Mouse (Mus musculus): Measurements from ENCODE around the gene Lactb. TPM values are rescaled to one million over a fixed set of nuclear protein-coding genes. Genes with fewer than 3 reads are reported as not detected.

The Lactb gene
- polyA plus RNA-seq, 1 experiment from 2014 or later, result 12.7 TPM

DNA sequence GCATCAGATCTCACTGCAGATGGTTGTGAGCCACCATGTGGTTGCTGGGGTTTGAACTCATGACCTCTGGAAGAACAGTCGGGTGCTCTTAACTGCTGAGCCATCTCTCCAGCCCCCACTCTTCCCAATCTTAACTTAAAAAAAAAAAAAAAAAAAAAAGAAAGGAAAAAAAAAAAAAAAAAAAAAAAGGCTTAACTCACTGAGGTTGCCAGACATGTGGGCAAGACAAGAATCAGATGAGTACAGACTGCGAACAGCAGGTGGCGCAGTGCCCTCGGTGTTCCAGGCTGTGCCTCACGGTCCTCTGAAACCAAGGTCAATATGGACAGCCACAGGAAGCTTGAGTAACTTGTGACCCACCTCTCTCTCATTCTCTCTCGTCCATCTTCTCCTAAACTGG is 25.8 kb upstream of the Lactb start:
- 7% methylated on average over 6 of the region's 6 CpGs for WGBS
- H3K4me2 ChIP-seq, result no peak overlapping the region
- no peak for ATAC-seq (ENCODE audit: low FRiP score)
- no peaks in the 10 kb centered on the region for H3K9me3 ChIP-seq (replicated peaks)
- no peaks in the 10 kb centered on the region for H3K27me3 ChIP-seq (replicated peaks)
- peaks cover 7% of the 10 kb centered on the region; the same call in 1 of the 2 replicates for H3K4me1 ChIP-seq
- H3K4me3 ChIP-seq (replicated peaks), result no peak overlapping the region
- no peak overlapping the region for H3K9ac ChIP-seq (replicated peaks)
- no peak overlapping the region for H3K27ac ChIP-seq (replicated peaks)
- no peaks in the 10 kb centered on the region for H3K36me3 ChIP-seq

DNA sequence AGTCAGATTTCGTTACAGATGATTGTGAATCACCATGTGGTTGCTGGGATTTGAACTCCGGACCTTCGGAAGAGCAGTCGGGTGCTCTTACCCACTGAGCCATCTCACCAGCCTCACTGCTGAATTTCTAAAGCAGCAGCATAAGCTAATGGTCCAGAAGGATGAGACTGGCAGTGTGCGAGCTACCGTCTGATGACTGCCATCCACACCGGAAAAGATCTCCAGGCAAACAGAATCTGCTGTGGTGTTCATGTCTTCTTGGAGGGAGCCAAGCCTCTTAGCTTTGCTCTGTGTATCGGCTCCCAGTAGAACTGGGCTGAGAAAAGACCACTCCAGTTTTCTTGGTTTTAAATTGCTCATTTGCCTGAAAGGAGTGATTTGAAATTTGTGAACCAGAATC is 24.4 kb upstream of the Lactb start:
- 91% methylated on average over 8 of the region's 8 CpGs for WGBS
- no peak overlapping the region for H3K4me2 ChIP-seq
- H3K4me3 ChIP-seq (replicated peaks), result no peak overlapping the region
- ATAC-seq (ENCODE audit: low FRiP score), result no peak
- H3K36me3 ChIP-seq, result no peaks in the 10 kb centered on the region
- H3K27me3 ChIP-seq (replicated peaks), result no peaks in the 10 kb centered on the region
- H3K27ac ChIP-seq (replicated peaks), result no peak overlapping the region
- H3K4me1 ChIP-seq, result no peaks in the 10 kb centered on the region
- H3K9me3 ChIP-seq (replicated peaks), result no peaks in the 10 kb centered on the region
- H3K9ac ChIP-seq (replicated peaks), result no peak overlapping the region

DNA sequence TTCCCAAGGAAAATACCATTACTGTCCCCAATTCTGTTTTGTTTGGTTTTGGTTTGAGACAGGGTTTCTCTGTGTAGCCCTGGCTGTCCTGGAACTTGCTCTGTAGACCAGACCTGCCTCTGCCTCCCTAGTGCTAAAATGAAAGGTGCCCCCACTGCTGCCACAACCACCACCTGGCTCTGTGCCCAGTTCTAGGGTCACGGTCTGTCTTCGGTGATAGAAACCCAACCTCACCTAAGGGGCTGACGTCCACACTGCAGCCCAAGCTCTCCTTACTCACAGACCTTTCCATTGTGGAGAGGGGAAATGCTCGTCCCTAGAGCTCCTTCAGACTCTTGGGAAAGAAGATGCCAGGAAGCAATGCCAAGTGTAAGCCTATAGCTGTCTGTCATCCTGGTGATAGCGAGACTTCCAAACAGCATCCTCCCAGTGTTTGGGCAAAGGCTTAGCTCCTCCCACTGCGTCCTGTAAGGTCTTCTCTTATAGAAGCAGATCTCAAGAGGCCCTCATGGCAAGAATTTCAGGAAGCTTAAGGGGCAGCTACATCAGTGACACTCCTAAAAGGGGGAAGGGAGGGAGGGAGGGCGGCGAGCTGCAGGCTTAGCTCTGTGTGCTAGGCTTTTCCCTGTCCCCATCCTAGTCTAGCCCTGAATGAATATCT is 16.6 kb upstream of the Lactb start:
- no peak overlapping the region for H3K4me2 ChIP-seq
- no peaks in the 10 kb centered on the region for H3K9me3 ChIP-seq (replicated peaks)
- no peaks in the 10 kb centered on the region for H3K36me3 ChIP-seq
- H3K9ac ChIP-seq (replicated peaks), result no peak overlapping the region
- H3K27ac ChIP-seq (replicated peaks), result no peak overlapping the region
- no peaks in the 10 kb centered on the region for H3K4me1 ChIP-seq
- no peaks in the 10 kb centered on the region for H3K27me3 ChIP-seq (replicated peaks)
- no peak for ATAC-seq (ENCODE audit: low FRiP score)
- 85% methylated on average over 8 of the region's 8 CpGs for WGBS
- no peak overlapping the region for H3K4me3 ChIP-seq (replicated peaks)

DNA sequence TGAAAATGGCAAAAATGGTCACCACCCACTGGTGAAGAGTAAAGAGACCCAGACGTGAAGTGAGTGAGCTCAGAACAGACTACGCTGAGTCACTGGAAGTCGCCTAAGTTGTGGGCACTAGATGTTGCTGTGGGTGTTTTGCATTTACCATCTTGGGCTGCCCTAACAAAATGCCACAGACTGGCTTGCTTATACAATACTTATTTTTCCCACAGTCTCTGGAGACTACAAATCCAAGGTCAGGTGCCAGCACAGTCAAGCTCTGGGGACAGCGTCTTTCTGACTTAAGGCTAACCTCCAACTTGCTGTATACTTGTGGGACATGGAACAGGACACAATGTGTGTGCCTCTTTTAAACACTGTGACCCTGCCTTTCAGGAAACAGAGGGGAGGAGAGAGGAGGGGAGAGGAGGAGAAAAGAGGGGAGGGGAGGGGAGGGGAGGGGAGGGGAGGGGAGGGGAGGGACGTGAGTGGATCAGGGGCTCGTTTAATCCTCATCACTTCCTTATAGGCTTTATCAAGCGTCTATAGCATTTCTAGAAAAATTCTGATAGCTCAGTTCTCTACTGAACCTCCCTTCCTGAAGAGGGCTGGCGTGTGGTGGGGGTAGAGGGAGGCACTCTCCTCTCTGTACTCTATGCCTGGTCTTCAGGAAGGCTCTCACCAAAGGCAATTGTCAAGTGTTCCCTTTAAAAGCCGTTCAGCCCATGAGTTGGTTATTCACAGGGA is 15.9 kb upstream of the Lactb start:
- Histone ChIP-seq H3K4me3 (replicated peaks) (no peak overlapping the region), H3K4me2 (no peak overlapping the region), H3K4me1 (no peaks in the 10 kb centered on the region), H3K27ac (replicated peaks) (no peak overlapping the region), H3K9me3 (replicated peaks) (no peaks in the 10 kb centered on the region), H3K36me3 (no peaks in the 10 kb centered on the region), H3K27me3 (replicated peaks) (no peaks in the 10 kb centered on the region), H3K9ac (replicated peaks) (no peak overlapping the region)
- WGBS, result 62% methylated on average over 9 of the region's 9 CpGs
- ATAC-seq (ENCODE audit: low FRiP score), result no peak

DNA sequence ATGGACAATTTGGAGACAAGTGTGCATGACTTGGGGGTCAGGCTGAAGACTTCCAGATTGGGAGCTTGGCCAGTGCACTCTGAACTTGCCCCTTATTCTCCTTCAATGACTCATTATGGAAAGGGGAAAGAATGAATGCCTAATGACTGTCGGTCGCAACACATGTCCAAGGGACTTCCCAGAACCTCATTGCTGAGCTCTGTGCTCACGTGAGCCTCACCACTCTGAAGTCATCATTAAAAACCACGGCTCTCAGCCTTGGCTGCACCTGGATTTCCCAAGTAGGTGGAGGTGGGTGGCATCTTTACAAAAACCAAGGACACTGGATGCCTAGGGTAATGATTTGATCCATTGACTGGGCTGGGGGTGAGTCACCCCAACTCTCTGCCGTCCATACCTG is 14.8 kb upstream of the Lactb start:
- Histone ChIP-seq H3K27me3 (replicated peaks) (no peaks in the 10 kb centered on the region), H3K9ac (replicated peaks) (no peak overlapping the region), H3K4me1 (no peaks in the 10 kb centered on the region), H3K4me2 (no peak overlapping the region), H3K9me3 (replicated peaks) (no peaks in the 10 kb centered on the region), H3K4me3 (replicated peaks) (no peak overlapping the region), H3K36me3 (no peaks in the 10 kb centered on the region), H3K27ac (replicated peaks) (no peak overlapping the region)
- WGBS, result 90% methylated on average over 5 of the region's 5 CpGs
- ATAC-seq (ENCODE audit: low FRiP score), result no peak

DNA sequence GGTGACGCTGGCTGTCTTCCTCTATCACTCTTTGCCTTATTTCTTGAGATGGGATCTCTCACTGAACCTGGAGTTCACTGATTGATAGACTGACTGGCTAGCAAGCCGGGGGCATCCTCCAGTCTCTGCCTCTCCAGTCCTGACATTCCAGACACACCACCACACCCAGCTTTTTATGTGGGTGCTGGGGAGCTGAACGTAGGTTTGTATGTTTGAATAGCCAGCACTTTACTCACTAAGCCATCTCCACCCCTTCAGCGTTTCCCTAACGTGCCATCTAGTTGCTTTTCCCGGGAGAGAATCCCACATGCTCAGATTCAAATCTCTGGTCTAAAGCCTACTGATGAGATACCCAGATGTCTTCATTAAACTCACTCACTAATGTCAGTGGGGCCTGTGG is 14.3 kb upstream of the Lactb start:
- Histone ChIP-seq H3K27me3 (replicated peaks) (no peaks in the 10 kb centered on the region), H3K9me3 (replicated peaks) (no peaks in the 10 kb centered on the region), H3K4me3 (replicated peaks) (no peak overlapping the region), H3K27ac (replicated peaks) (no peak overlapping the region), H3K4me1 (no peaks in the 10 kb centered on the region), H3K4me2 (no peak overlapping the region), H3K36me3 (no peaks in the 10 kb centered on the region), H3K9ac (replicated peaks) (no peak overlapping the region)
- WGBS, result 78% methylated on average over 6 of the region's 6 CpGs
- no peak for ATAC-seq (ENCODE audit: low FRiP score)

DNA sequence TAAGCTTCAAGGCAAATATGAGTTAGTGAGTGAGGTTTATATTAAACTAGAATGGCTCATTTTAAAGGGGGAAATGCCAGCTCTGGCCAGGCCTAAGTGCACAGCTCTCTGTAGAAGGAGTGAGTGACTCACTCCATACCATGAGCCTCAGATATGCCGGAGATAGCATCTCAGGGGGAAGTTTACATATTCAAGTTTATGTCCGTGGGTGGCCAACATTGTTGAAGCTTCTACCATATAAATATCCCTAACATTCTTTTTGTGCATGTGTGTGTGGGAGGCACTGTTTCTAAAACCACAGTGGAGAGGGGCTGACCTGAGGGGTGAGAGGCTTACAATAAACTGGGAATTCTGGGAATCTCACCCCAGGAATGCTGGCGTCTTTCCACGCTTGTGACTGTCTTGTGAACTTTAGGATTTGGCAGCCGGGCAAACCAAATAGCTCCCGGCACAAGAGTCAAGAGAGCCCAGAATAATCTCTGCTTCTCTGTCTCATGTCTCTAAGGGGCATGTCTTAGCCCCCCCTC is 13.7 kb upstream of the Lactb start:
- H3K27ac ChIP-seq (replicated peaks), result no peak overlapping the region

DNA sequence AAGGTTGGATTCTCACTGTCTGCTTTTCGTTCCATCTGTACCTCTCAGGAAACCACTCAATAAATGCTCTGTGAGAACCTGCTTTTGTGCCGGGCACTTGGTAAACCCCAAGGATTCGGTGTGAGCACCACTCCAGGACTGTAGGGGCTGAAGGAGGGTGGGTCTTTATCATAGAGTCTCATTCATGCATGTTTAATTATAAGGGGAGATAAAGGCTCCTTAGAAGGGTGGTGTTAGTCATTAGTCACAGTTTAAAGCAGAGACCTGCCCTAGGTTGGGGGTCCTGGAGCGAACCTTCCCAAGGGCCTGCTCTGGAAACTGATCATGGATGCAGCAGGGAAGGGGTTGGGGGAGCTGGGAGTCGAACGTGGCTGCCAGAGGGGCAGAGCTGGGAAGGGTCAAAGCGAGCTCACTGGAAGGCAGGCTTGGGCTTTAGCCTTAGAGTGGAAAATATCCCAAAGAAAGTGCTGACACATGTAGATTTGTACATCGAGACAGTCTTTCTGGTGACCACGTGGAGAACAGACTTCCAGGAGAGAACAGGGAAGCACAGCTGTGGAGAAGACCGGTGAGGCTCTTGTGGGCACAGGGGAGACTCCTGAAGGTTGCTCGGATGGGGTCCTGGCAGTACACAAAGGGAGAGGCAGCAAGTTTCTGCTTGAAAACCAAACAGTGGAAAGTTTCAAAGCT is 13.1 kb upstream of the Lactb start:
- no peak overlapping the region for H3K4me3 ChIP-seq (replicated peaks)
- WGBS, result 73% methylated on average over 11 of the region's 11 CpGs
- no peak overlapping the region for H3K9ac ChIP-seq (replicated peaks)
- no peak overlapping the region; the same call in 1 of the 2 replicates for H3K27ac ChIP-seq (replicated peaks)
- no peaks in the 10 kb centered on the region for H3K36me3 ChIP-seq
- no peaks in the 10 kb centered on the region for H3K9me3 ChIP-seq (replicated peaks)
- no peak for ATAC-seq (ENCODE audit: low FRiP score)
- no peak overlapping the region for H3K4me2 ChIP-seq
- no peaks in the 10 kb centered on the region for H3K4me1 ChIP-seq
- H3K27me3 ChIP-seq (replicated peaks), result no peaks in the 10 kb centered on the region

More for the DNA sequence above, 13.7 kb upstream of the Lactb start:
- Histone ChIP-seq H3K4me1 (no peaks in the 10 kb centered on the region), H3K4me3 (replicated peaks) (no peak overlapping the region), H3K36me3 (no peaks in the 10 kb centered on the region), H3K9me3 (replicated peaks) (no peaks in the 10 kb centered on the region), H3K4me2 (no peak overlapping the region), H3K9ac (replicated peaks) (no peak overlapping the region), H3K27me3 (replicated peaks) (no peaks in the 10 kb centered on the region)
- 50% methylated on average over 6 of the region's 6 CpGs for WGBS
- no peak for ATAC-seq (ENCODE audit: low FRiP score)

DNA sequence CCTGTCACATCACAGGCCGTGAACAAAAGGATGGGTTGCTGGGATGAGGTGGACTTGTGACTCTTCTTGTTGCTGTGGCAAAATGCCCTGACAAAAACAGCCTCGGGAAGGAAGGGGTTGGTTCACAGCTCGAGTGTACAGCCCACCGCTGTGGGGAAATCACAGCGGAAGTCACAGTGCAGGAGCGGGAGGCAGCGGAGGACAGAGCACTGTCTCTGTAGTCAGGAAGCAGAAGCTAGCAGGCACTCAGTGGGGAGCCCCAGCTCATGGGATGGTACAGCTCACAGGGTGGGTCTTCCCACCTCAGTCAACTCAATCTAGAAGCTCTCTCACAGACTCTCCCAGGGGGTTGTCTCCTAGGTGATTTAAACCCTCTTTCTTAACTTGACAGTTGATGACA is 10.1 kb upstream of the Lactb start:
- Histone ChIP-seq H3K27me3 (replicated peaks) (no peaks in the 10 kb centered on the region), H3K4me3 (replicated peaks) (no peak overlapping the region), H3K36me3 (no peaks in the 10 kb centered on the region), H3K9ac (replicated peaks) (no peak overlapping the region), H3K4me1 (no peaks in the 10 kb centered on the region), H3K4me2 (no peak overlapping the region), H3K27ac (replicated peaks) (no peak overlapping the region), H3K9me3 (replicated peaks) (no peaks in the 10 kb centered on the region)
- WGBS, result 74% methylated on average over 7 of the region's 7 CpGs
- no peak for ATAC-seq (ENCODE audit: low FRiP score)

GRCm38 (mm10) chr9:66982085-66982484 is 6.8 kb upstream of the Lactb start:
- no peak overlapping the region for H3K9ac ChIP-seq (replicated peaks)
- H3K27ac ChIP-seq (replicated peaks), result no peak overlapping the region
- ATAC-seq (ENCODE audit: low FRiP score), result no peak
- no peaks in the 10 kb centered on the region for H3K9me3 ChIP-seq (replicated peaks)
- 76% methylated on average over 7 of the region's 7 CpGs for WGBS
- no peaks in the 10 kb centered on the region for H3K27me3 ChIP-seq (replicated peaks)
- H3K4me1 ChIP-seq, result no peaks in the 10 kb centered on the region
- no peaks in the 10 kb centered on the region for H3K36me3 ChIP-seq
- H3K4me2 ChIP-seq, result no peak overlapping the region
- H3K4me3 ChIP-seq (replicated peaks), result no peak overlapping the region

DNA sequence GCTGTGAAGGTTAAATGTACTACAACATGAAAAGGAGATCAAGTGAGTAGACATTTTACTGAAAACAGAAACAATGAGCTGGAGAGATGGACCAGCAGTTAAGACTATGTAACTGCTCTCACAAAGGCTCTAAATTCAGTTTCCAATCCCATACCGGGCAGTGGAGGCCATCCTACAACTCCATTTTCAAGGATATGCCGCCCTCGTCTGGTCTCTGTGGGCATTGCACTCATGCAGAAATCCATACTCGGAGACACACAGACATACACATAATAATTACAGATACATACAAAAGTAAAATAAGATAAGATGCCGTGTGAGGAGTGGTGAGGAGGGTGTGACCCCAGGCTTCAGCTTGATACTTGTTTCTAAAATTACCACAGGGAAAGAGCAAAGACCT is 5.2 kb upstream of the Lactb start:
- WGBS, result 14% methylated on average over 5 of the region's 5 CpGs
- Histone ChIP-seq H3K9me3 (replicated peaks) (no peaks in the 10 kb centered on the region), H3K36me3 (no peaks in the 10 kb centered on the region), H3K27me3 (replicated peaks) (no peaks in the 10 kb centered on the region), H3K4me1 (peaks cover 5% of the 10 kb centered on the region), H3K4me2 (no peak overlapping the region), H3K27ac (replicated peaks) (no peak overlapping the region), H3K4me3 (replicated peaks) (no peak overlapping the region), H3K9ac (replicated peaks) (no peak overlapping the region)
- no peak for ATAC-seq (ENCODE audit: low FRiP score)

DNA sequence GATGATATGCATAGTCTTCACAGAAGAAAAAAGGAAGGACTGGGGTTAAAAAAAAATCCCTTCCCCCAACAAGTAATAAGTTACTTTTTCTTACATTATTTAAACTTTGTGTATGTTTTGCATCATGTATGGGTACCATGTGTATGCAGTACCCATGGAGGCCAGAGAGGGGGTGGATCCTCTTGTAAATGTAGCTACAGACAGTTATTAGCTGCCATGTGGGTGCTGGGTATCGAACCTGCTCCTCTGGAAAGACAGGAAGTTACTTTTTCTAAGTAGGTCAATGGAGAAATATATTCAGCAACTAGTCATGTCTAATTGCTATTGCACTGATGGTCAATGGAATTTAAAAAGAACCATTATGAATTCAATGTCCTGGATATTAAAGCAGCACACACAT is 3.2 kb upstream of the Lactb start:
- Histone ChIP-seq H3K36me3 (no peaks in the 10 kb centered on the region), H3K9me3 (replicated peaks) (no peaks in the 10 kb centered on the region), H3K27me3 (replicated peaks) (no peaks in the 10 kb centered on the region), H3K27ac (replicated peaks) (no peak overlapping the region), H3K4me1 (peaks cover 14% of the 10 kb centered on the region), H3K9ac (replicated peaks) (no peak overlapping the region), H3K4me3 (replicated peaks) (no peak overlapping the region), H3K4me2 (no peak overlapping the region)
- WGBS, result 85% methylated on average over 1 of the region's 1 CpGs
- no peak for ATAC-seq (ENCODE audit: low FRiP score)
